Mouse (Mus musculus): ENCODE measurements around the gene Gm3183. TPM values are rescaled to one million over a fixed set of nuclear protein-coding genes. Genes with fewer than 3 reads are reported as not detected.
"Not testable (repeated sequence)": the region's sequence is repeated elsewhere in the genome, so short reads cannot be mapped to it uniquely, and the experiment has no call there.

Gm3183 gene
- polyA plus RNA-seq (2012; ENCODE audit: insufficient read depth, insufficient read length, missing spikeins) = not detected in 2 replicates

GRCm38 (mm10) chr5:94865136-94865535 lies at the start of gene Gm3183:
Gm3183 (plus strand) TSS chr5:94865436.
- not testable (repeated sequence) for H3K27ac ChIP-seq (replicated peaks; ENCODE audit: low read depth, low read length); H3K4me1 ChIP-seq (ENCODE audit: control insufficient read depth, insufficient read depth, insufficient read length, low read length); H3K4me3 ChIP-seq (ENCODE audit: insufficient read depth, low read depth, low read length)

Other genes starting within 250 kb of the Gm3183 start
- gene Gm3147, start 249.1 kb upstream of the Gm3183 start, polyA plus RNA-seq (2012; ENCODE audit: insufficient read depth, insufficient read length, missing spikeins) = not detected in 2 replicates
- not detected in 2 replicates for gene Gm6509, start 241.5 kb upstream of the Gm3183 start, polyA plus RNA-seq (2012; ENCODE audit: insufficient read depth, insufficient read length, missing spikeins)
- gene Gm6205, start 217.1 kb upstream of the Gm3183 start, polyA plus RNA-seq (2012; ENCODE audit: insufficient read depth, insufficient read length, missing spikeins) = not detected in 2 replicates
- not detected in 2 replicates for gene Gm6367, start 123.2 kb downstream of the Gm3183 start, polyA plus RNA-seq (2012; ENCODE audit: insufficient read depth, insufficient read length, missing spikeins)
- gene Gm7942, start 241.5 kb downstream of the Gm3183 start, polyA plus RNA-seq (2012; ENCODE audit: insufficient read depth, insufficient read length, missing spikeins) = not detected in 2 replicates

Measured in brown adipose tissue, adult 24 weeks (tissue).